ENCODE assay signal across 15 mouse cellular contexts in genomic region chr5:23816681-23817080, GRCm38 (mm10).
"Had no signal": no experiment of that assay in that cellular context is flagged by ENCODE, and none has a peak within 500 bp of the region (broad histone marks: within the 10 kb centered on the region; RNA-seq: fewer than 3 reads in every experiment).

No protein-coding gene starts in this region.

- H3K4me3 ChIP-seq: limb, embryonic 12.5 days; liver, embryonic 13.5 days; lung, embryonic 15.5 days; megakaryocyte, embryonic 14.5 days; midbrain, embryonic 15.5 days; neural tube, embryonic 12.5 days had no signal

- ATAC-seq: liver, postnatal 0 days; midbrain, embryonic 15.5 days had no signal

- H3K4me2 ChIP-seq: limb, embryonic 12.5 days; liver, embryonic 13.5 days; lung, embryonic 15.5 days; midbrain, embryonic 11.5 days; midbrain, embryonic 15.5 days; neural tube, embryonic 12.5 days had no signal

- DNase-seq: kidney, adult 9 months; kidney, postnatal 25 days; liver; liver, embryonic 13.5 days; liver, postnatal 0 days; lung, postnatal 14 days; thymus, postnatal 4 days had no signal

- H3K4me1 ChIP-seq: limb, embryonic 12.5 days; liver, embryonic 13.5 days; lung, embryonic 15.5 days; midbrain, embryonic 15.5 days; neural tube, embryonic 12.5 days had no signal

- H3K27me3 ChIP-seq: limb, embryonic 12.5 days; liver, embryonic 13.5 days; lung, embryonic 15.5 days; megakaryocyte, embryonic 14.5 days; midbrain, embryonic 15.5 days; neural tube, embryonic 12.5 days had no signal

- H3K9me3 ChIP-seq: lung, embryonic 15.5 days; megakaryocyte, embryonic 14.5 days; midbrain, embryonic 15.5 days had no signal

- H3K27ac ChIP-seq: limb, embryonic 12.5 days; liver, embryonic 13.5 days; lung, embryonic 15.5 days; macrophage; midbrain, embryonic 15.5 days; neural tube, embryonic 12.5 days; stomach, postnatal 0 days had no signal

- H3K9ac ChIP-seq: limb, embryonic 12.5 days; liver, embryonic 13.5 days; liver, postnatal 0 days; lung, embryonic 15.5 days; midbrain, embryonic 15.5 days; neural tube, embryonic 12.5 days had no signal
